Mouse (Mus musculus) B cell, adult 2 months (primary cell): ENCODE results near the gene D17H6S53E.

ENCODE experiments used
- DNase-seq, 2 experiments: peaks; one replicate each; pipeline ENCODE4 v3.0.0; 2022

The D17H6S53E gene

DNA sequence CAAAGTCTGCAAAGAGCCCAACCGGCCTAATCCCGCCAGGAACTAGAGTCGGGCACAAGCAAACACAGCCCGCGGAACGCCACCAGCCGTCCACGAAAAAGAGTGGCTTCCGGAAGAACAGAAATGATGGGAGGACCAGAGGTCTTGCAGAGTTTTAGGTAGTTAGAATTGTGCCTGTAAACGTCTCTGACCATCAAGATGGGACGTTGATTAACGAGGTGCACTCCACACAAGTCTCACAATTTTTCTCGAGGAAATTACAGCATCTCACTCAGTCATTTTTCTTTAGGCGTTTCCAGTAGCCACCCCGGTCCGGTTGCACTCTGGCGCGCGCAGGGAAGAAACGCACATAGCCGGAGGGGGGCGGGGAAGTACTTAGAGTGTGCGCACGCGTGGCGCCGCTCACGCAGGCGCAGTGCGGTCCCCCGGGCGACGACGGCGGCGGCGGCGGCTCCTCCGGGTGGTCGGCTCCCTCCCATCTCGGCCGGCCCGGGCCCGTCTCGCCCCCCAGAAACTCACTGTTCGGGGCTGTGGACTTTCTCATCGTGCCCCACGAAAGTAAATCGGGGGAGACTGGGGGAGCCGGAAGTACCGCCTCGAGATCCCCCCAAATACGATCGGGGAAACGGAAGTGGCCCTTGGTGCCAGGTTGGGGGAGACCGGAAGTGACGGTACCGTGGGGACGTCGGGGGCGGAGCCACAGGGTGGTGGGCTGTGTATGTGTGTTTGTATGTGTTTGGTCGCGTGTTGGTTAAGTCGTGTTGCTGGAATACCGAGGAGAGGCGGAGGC is 8.8 kb downstream of the D17H6S53E start, which contains the start of gene Bag6:
TSS of gene Bag6 (plus strand) at position 378 of the 790 bp plus-strand sequence.
- peak; percentile 96 to 98 for DNase-seq

DNA sequence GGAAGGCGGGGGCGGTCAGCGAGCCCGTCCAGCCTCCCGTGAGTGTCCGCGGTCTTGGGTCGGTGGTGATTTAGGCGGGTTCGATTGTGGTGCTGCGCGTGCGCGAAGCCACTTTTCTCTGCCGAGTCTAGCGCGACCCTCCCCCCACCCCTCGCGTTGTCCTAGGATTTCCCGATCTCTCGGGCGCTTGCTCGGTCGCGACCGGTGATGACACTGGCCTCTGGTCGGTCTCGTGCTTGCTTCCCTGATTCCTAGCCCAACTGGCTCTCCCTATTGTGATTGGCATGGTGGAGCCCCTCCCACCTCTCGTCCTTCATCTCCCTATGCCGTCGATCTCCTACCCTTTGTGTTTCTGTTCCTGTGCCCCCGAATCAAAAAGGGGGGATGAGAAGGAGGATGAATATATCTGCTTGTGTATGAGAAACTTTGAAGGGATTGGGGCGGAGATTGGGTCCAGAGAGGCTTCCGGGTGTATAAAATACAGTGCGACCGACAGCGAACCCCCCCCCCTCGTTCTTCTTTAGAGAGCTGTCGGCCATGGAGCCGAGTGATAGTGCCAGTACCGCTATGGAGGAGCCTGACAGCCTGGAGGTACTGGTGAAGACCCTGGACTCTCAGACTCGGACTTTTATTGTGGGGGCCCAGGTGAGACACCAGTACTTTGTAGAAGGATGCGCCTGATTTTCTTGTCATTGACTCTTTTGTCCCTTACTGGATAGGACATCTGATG is 9.6 kb downstream of the D17H6S53E start:
- no peak for DNase-seq

DNA sequence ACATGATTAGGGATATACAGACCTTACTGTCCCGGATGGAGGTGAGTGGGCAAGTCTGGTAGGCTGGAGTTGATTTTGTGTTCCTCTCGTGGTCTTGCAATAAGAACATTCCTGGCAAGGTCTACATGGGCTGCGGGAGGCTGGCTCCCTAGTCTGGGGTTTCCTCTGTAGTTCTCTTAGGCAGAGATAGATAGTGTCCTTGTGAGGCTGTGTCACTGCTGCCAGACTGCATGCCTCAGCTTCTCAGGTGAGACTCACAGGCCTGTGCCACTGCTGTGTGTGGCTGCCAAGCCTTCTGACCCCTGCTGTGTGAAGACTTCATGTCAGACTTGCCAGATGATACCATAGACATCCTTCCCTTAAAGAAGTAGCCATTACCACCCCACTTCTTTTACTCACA is 13.1 kb downstream of the D17H6S53E start:
- DNase-seq, result no peak

GRCm38 (mm10) chr17:35140490-35140996 is 14.4 kb downstream of the D17H6S53E start:
- no peak for DNase-seq

DNA sequence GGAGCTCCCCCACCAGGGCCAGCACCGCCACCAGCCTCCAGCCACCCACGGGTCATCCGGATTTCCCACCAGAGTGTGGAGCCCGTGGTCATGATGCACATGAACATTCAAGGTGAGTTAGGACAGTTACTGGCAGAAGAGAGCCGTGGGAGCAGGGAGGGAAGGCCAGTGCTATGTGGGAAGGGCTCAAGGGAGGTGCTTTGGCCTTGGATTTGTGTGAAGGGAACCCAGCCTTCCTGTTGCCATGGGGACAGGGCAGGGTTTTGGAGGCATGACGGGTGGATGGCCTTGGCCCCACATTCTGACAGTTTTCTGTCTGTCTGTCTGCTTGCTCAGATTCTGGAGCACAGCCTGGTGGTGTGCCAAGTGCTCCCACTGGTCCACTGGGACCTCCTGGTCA is 15.8 kb downstream of the D17H6S53E start:
- DNase-seq, result no peak

GRCm38 (mm10) chr17:35146139-35146538 is 20.0 kb downstream of the D17H6S53E start:
- DNase-seq, result no peak

DNA sequence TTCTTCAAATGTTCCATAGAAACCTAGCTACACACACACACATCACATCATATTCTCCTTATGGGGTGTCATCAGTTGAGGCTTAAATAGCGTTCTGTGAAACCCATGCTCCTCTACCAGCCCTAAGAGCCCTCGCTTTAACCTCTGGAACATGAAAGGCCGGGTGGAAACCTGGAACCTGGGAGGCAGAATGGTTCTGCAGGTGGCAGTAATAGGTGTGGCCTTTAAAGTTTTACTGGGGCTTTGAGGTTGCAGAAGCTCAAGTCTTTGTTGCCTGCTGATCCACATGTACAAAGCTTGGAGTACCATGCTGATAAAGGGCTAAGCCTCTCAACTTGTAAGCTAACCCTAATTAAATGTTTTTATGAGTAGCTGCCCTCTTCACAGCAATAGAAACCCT is 21.2 kb downstream of the D17H6S53E start:
- no peak for DNase-seq

- no peak for DNase-seq
Measured at GRCm38 (mm10) chr17:35147922-35148639, 21.9 kb downstream of the D17H6S53E start.

DNA sequence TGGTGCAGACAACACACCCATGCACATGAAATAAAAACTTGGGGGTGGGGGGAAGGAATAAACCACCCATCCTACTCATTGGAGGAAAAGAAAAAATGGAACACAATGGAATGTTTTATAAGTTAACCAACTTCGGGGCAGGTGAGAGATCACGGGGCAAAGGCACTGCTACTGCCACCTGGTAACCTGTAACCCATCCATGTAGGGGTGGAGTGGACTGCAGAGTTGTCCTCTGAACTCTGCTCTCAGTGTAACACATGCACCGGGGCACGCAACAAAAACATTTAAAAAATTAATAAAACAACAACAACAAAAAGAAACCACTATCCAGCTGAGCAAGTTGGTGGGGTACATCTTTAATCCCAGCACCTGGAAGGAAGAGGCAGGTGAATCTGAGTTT is 25.9 kb downstream of the D17H6S53E start:
- DNase-seq, result no peak

DNA sequence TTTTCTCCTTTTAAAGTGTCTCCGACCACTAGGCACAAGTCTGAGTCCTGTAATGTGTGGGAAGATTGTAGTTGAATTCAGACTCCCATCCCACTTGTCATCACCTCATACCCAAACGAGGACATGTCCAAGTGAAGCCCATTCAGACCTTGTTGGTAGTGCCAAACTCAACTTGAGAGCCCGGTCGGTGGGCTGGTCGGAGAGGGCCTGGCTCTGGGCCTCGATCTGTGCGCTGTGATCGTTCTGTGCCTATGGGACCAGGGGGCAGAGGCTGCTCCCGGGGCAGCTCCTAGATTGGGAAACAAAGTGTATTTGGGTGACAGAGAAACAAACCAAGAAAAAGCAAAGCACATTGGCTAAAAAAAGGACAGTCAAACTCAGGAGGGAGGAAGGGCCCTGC is 26.9 kb downstream of the D17H6S53E start:
- DNase-seq, result no peak

GRCm38 (mm10) chr17:35153931-35154330 is 27.8 kb downstream of the D17H6S53E start:
- no peak for DNase-seq

GRCm38 (mm10) chr17:35154616-35155015 is 28.4 kb downstream of the D17H6S53E start:
- DNase-seq, result no peak

DNA sequence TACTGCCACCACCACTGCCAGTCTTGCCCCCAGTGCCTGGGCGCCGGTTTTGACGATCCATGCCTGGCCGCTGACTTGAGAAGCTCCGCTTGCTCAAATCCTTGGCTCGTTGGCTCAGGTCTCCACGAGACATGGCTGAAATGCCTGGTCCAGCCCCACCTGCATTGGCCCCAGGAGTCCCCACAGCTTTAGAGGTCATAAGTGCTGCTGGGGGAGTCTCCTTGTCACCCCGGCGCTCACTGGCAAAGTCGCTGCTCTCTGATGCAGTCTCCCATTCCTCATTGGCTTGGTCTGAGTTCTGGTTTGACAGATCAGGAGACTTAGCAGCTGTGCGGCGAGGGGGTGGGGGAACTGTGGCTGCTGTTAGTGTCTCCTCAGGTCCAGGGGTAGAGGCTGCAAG is 29.3 kb downstream of the D17H6S53E start:
- no peak for DNase-seq

GRCm38 (mm10) chr17:35156461-35157200 is 30.5 kb downstream of the D17H6S53E start:
- DNase-seq, result no peak

GRCm38 (mm10) chr17:35157254-35157653 is 31.1 kb downstream of the D17H6S53E start:
- DNase-seq, result no peak

DNA sequence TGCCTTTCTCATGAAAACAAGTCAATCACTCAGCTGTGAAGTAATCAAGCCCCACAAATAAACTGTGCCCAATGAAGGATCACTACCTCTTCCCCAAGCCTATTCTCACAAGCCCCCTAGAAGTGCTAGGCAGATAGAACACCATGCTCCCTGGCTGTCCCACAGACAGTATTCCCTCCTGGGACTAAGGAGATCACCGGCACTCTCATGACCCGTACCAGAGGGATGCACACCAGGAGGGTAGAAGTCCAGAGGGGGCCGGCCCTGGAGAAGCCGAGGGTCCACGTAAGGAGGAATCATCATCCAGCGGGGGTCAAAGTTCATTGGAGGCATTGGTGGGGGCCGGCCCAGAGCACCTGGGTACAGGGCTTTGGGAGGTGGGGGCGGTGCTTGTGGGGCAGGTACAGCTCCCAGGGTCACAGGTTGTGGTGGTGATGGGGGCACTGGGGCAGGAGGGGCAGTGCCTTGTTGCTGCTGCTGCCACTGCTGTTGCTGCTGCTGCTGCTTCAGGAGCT is 31.5 kb downstream of the D17H6S53E start:
- DNase-seq, result no peak

DNA sequence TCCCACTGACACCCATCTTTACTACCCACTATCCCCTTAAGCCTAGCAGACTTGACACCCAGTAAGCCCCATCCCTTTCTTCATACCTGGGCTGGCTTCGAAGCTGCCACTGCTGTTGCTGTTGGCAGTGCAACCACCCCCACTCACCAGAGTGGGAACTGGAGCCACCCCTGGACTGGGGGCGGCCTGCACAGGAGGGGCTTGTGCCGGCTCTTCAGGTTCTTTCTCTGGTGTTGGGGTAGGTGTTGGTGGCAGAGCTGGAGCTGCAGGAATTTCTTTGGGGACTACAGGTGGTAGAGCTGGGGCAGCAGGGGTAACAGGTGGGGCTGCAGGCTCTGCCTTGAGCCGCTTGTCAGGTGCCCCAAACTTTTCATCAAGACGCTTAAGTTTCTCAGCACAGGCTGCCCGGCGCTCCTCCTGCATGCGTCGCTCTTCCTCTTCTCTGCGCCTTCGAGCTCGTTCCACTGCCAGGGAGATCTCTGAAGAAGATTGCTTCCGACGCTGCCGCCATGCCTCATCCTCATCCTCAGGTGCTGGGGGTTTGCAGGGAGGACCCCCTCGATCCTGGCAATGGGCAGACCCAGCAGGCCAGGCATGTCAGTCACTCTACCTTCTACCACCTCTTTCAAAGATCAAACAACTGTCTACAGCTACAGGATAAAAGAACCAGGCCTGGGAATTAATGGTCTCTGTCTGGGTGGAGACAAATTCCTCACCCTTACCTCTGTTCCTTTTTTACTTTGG is 32.8 kb downstream of the D17H6S53E start:
- no peak for DNase-seq

DNA sequence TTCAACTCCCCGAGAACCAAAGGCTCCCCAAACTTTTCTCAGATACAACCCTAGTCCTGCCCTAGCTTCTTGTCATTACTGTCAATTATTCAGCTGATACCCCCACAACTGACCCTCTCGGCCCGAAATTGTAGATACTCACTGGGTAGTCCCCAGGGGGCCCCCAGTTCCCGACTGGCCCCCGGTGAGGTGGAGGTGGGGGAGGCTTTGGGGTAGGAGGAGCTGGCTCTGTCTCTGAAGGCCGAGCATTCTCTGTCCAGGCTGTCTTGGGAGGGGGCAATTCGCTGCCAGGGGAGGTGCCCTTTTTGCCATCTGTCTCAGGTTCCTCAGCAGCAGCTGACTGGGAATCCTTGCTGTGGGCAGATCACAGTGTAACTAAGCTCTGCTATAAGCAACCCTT is 33.5 kb downstream of the D17H6S53E start:
- DNase-seq, result no peak

DNA sequence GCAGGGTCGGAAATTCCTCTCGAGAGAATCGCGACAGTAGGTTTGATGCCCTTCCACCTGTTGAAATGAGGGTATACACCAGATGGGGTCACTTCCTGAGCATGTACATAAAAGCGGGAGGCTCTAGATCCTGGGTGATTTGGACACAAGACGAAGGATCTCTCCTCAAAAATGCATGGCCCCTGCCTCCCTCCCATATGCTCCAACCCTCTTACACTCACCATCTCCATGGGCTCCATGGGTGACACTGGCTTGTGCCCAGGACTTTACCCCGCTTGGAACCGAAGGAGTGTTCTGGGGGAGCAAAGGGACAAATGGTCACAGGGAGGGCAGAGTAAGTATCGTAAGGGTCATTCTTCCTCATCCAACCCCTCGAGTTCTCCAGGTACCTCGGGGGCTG is 35.2 kb downstream of the D17H6S53E start:
- DNase-seq, result no peak

- no peak for DNase-seq
Measured at GRCm38 (mm10) chr17:35162121-35162520, 35.9 kb downstream of the D17H6S53E start.

- DNase-seq, result no peak
Measured at GRCm38 (mm10) chr17:35162730-35163129, 36.6 kb downstream of the D17H6S53E start.
